Mouse (Mus musculus): ENCODE results near the gene Nosip. TPM values are rescaled to one million over a fixed set of nuclear protein-coding genes. Genes with fewer than 3 reads are reported as not detected.

The Nosip gene
- polyA plus RNA-seq, 1 experiment from 2014 or later, result 53.8 TPM

DNA sequence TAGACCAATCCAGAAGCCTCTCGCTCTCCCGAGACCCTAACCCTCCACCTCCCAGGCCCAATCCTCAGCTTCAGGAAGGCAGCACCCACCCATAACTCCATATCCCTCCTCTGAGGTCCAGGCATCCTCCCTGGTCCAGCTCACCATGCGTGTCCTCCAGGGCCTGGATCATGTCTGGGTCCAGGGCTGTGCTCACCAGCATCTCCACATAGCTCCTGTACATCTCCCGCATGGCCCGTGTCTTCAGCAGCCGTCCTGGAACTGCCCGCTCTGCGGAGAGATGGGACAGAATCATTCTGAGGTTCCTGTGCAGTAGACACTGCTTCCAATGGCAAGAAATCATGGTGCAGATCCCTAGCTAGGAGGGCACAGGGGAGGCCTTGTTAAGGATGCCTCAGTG lies 31.4 kb upstream of the Nosip start:
- H3K9me3 ChIP-seq (replicated peaks; ENCODE audit: control insufficient read depth, low read length), result no peaks in the 10 kb centered on the region
- no peak overlapping the region for H3K4me3 ChIP-seq (ENCODE audit: low read length)
- peaks cover 73% of the 10 kb centered on the region for H3K36me3 ChIP-seq (ENCODE audit: control insufficient read depth, insufficient read depth)
- no peaks in the 10 kb centered on the region for H3K27me3 ChIP-seq (ENCODE audit: control insufficient read depth, insufficient read depth, low read length)
- H3K4me2 ChIP-seq (ENCODE audit: low read depth, low read length), result no peak overlapping the region
- no peaks in the 10 kb centered on the region for H3K4me1 ChIP-seq (ENCODE audit: control insufficient read depth, insufficient read depth, low read length)
- WGBS, result 95% methylated on average over 8 of the region's 8 CpGs
- no peak overlapping the region for H3K9ac ChIP-seq (ENCODE audit: low read length)
- no peak overlapping the region for H3K27ac ChIP-seq (ENCODE audit: low read length)
- no peak for ATAC-seq (replicated peaks; ENCODE audit: extremely low read depth, insufficient read depth, low FRiP score)

GRCm38 (mm10) chr7:45033722-45034359 lies 28.4 kb upstream of the Nosip start:
- Histone ChIP-seq H3K9me3 (replicated peaks; ENCODE audit: control insufficient read depth, low read length) (no peaks in the 10 kb centered on the region), H3K27ac (ENCODE audit: low read length) (no peak overlapping the region), H3K9ac (ENCODE audit: low read length) (no peak overlapping the region), H3K27me3 (ENCODE audit: control insufficient read depth, insufficient read depth, low read length) (no peaks in the 10 kb centered on the region), H3K4me2 (ENCODE audit: low read depth, low read length) (no peak overlapping the region), H3K4me1 (ENCODE audit: control insufficient read depth, insufficient read depth, low read length) (no peaks in the 10 kb centered on the region), H3K4me3 (ENCODE audit: low read length) (no peak overlapping the region), H3K36me3 (ENCODE audit: control insufficient read depth, insufficient read depth) (peaks cover 68% of the 10 kb centered on the region)
- WGBS, result 91% methylated on average over 19 of the region's 19 CpGs
- ATAC-seq (replicated peaks; ENCODE audit: extremely low read depth, insufficient read depth, low FRiP score), result no peak

GRCm38 (mm10) chr7:45035631-45036030 lies 26.6 kb upstream of the Nosip start:
- Histone ChIP-seq H3K36me3 (ENCODE audit: control insufficient read depth, insufficient read depth) (peaks cover 70% of the 10 kb centered on the region), H3K27me3 (ENCODE audit: control insufficient read depth, insufficient read depth, low read length) (no peaks in the 10 kb centered on the region), H3K4me2 (ENCODE audit: low read depth, low read length) (no peak overlapping the region), H3K4me1 (ENCODE audit: control insufficient read depth, insufficient read depth, low read length) (no peaks in the 10 kb centered on the region), H3K9me3 (replicated peaks; ENCODE audit: control insufficient read depth, low read length) (no peaks in the 10 kb centered on the region), H3K27ac (ENCODE audit: low read length) (no peak overlapping the region), H3K4me3 (ENCODE audit: low read length) (no peak overlapping the region), H3K9ac (ENCODE audit: low read length) (no peak overlapping the region)
- 84% methylated on average over 3 of the region's 3 CpGs for WGBS
- no peak for ATAC-seq (replicated peaks; ENCODE audit: extremely low read depth, insufficient read depth, low FRiP score)

GRCm38 (mm10) chr7:45036702-45037101 lies 25.5 kb upstream of the Nosip start:
- 89% methylated on average over 11 of the region's 11 CpGs for WGBS
- H3K4me1 ChIP-seq (ENCODE audit: control insufficient read depth, insufficient read depth, low read length), result no peaks in the 10 kb centered on the region
- no peak for ATAC-seq (replicated peaks; ENCODE audit: extremely low read depth, insufficient read depth, low FRiP score)
- H3K27ac ChIP-seq (ENCODE audit: low read length), result no peak overlapping the region
- H3K9me3 ChIP-seq (replicated peaks; ENCODE audit: control insufficient read depth, low read length), result no peaks in the 10 kb centered on the region
- H3K9ac ChIP-seq (ENCODE audit: low read length), result no peak overlapping the region
- no peak overlapping the region for H3K4me3 ChIP-seq (ENCODE audit: low read length)
- H3K27me3 ChIP-seq (ENCODE audit: control insufficient read depth, insufficient read depth, low read length), result no peaks in the 10 kb centered on the region
- no peak overlapping the region for H3K4me2 ChIP-seq (ENCODE audit: low read depth, low read length)
- peaks cover 70% of the 10 kb centered on the region for H3K36me3 ChIP-seq (ENCODE audit: control insufficient read depth, insufficient read depth)

GRCm38 (mm10) chr7:45037720-45038361 lies 24.4 kb upstream of the Nosip start:
- 71% methylated on average over 7 of the region's 7 CpGs for WGBS
- Histone ChIP-seq H3K9ac (ENCODE audit: low read length) (no peak overlapping the region), H3K4me3 (ENCODE audit: low read length) (no peak overlapping the region), H3K36me3 (ENCODE audit: control insufficient read depth, insufficient read depth) (peaks cover 74% of the 10 kb centered on the region), H3K27ac (ENCODE audit: low read length) (no peak overlapping the region), H3K4me2 (ENCODE audit: low read depth, low read length) (no peak overlapping the region), H3K27me3 (ENCODE audit: control insufficient read depth, insufficient read depth, low read length) (no peaks in the 10 kb centered on the region), H3K9me3 (replicated peaks; ENCODE audit: control insufficient read depth, low read length) (no peaks in the 10 kb centered on the region), H3K4me1 (ENCODE audit: control insufficient read depth, insufficient read depth, low read length) (no peaks in the 10 kb centered on the region)
- 0 out of 2 replicates have a peak, but pooled peaks have one; percentile 38 for ATAC-seq (replicated peaks; ENCODE audit: extremely low read depth, insufficient read depth, low FRiP score)

- Histone ChIP-seq H3K36me3 (ENCODE audit: control insufficient read depth, insufficient read depth) (peaks cover 75% of the 10 kb centered on the region), H3K4me1 (ENCODE audit: control insufficient read depth, insufficient read depth, low read length) (no peaks in the 10 kb centered on the region), H3K9me3 (replicated peaks; ENCODE audit: control insufficient read depth, low read length) (no peaks in the 10 kb centered on the region), H3K4me3 (ENCODE audit: low read length) (no peak overlapping the region), H3K27me3 (ENCODE audit: control insufficient read depth, insufficient read depth, low read length) (no peaks in the 10 kb centered on the region), H3K4me2 (ENCODE audit: low read depth, low read length) (no peak overlapping the region), H3K27ac (ENCODE audit: low read length) (no peak overlapping the region), H3K9ac (ENCODE audit: low read length) (no peak overlapping the region)
- ATAC-seq (replicated peaks; ENCODE audit: extremely low read depth, insufficient read depth, low FRiP score), result no peak; the same call in 1 of the 2 replicates
- 94% methylated on average over 9 of the region's 9 CpGs for WGBS
Observed at GRCm38 (mm10) chr7:45038411-45038810, 23.8 kb upstream of the Nosip start.

DNA sequence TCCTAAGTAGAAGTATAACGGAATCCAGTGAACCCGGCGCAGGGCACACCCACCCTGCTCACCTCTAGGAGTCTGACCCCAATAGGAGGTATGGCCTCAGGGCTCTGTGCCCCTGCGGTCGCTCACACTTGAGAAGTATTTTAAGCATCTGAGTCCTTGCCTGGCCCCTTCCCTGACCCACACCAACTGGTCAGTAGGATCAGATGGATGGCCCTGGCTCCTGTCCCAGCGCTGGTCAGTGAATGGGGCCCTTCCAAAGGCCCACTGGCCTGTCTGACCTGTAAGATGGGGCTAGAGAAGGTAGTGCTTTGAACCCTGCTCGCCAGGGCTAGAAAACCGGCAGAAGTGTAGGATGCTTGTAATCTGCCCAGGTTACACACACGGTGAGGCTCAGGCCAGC lies 21.4 kb upstream of the Nosip start:
- Histone ChIP-seq H3K36me3 (ENCODE audit: control insufficient read depth, insufficient read depth) (peaks cover 75% of the 10 kb centered on the region), H3K4me3 (ENCODE audit: low read length) (no peak overlapping the region), H3K9me3 (replicated peaks; ENCODE audit: control insufficient read depth, low read length) (no peaks in the 10 kb centered on the region), H3K27me3 (ENCODE audit: control insufficient read depth, insufficient read depth, low read length) (no peaks in the 10 kb centered on the region), H3K27ac (ENCODE audit: low read length) (no peak overlapping the region), H3K9ac (ENCODE audit: low read length) (no peak overlapping the region), H3K4me1 (ENCODE audit: control insufficient read depth, insufficient read depth, low read length) (no peaks in the 10 kb centered on the region), H3K4me2 (ENCODE audit: low read depth, low read length) (no peak overlapping the region)
- 90% methylated on average over 9 of the region's 9 CpGs for WGBS
- ATAC-seq (replicated peaks; ENCODE audit: extremely low read depth, insufficient read depth, low FRiP score), result no peak

DNA sequence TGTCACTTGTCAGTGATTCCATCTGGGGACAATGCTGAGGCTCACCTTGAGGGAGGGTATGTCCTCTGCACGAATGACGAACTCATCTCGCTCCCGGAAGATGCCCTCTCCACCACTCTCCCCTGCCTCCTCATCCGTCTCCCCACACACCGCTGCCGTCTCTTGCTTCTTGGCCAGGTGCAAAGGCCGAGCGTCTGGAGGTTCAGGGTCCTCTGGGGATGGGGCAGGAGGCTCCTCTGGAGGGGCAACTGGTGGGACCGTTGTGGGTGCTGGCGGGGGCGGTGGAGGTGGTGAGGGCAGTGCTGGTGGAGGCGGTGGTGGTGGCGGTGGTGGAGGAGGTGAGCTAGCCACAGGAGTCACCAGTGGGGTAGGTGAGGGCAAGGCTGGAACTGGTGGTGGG lies 18.9 kb upstream of the Nosip start:
- Histone ChIP-seq H3K36me3 (ENCODE audit: control insufficient read depth, insufficient read depth) (peaks cover 86% of the 10 kb centered on the region), H3K4me3 (ENCODE audit: low read length) (no peak overlapping the region), H3K9me3 (replicated peaks; ENCODE audit: control insufficient read depth, low read length) (no peaks in the 10 kb centered on the region), H3K9ac (ENCODE audit: low read length) (no peak overlapping the region), H3K27ac (ENCODE audit: low read length) (no peak overlapping the region), H3K4me2 (ENCODE audit: low read depth, low read length) (no peak overlapping the region), H3K4me1 (ENCODE audit: control insufficient read depth, insufficient read depth, low read length) (no peaks in the 10 kb centered on the region), H3K27me3 (ENCODE audit: control insufficient read depth, insufficient read depth, low read length) (no peaks in the 10 kb centered on the region)
- ATAC-seq (replicated peaks; ENCODE audit: extremely low read depth, insufficient read depth, low FRiP score), result no peak
- WGBS, result 94% methylated on average over 14 of the region's 14 CpGs

DNA sequence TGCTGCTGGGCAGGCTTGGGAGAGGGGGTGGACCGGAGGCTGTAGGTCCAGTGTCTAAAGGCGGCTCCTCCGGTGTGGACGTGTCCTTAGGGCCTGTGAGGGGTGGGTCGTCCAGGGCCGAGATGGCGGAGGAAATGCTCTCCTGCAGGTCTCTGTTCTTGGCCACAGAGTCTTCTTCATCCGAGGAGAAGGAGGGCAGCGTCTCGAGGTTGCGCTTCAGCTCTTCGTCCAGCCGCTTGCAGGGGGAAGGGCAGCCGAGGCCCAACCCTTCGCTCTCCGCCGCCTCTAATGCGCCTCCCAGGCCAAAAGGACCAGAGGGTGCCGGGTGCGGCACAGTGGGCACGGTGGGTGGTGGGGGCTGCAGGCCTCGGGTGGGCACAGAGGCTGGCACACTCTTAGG lies 16.5 kb upstream of the Nosip start:
- H3K4me3 ChIP-seq (ENCODE audit: low read length), result no peak overlapping the region
- no peak for ATAC-seq (replicated peaks; ENCODE audit: extremely low read depth, insufficient read depth, low FRiP score)
- 92% methylated on average over 22 of the region's 22 CpGs for WGBS
- H3K36me3 ChIP-seq (ENCODE audit: control insufficient read depth, insufficient read depth), result peaks cover 90% of the 10 kb centered on the region
- H3K4me1 ChIP-seq (ENCODE audit: control insufficient read depth, insufficient read depth, low read length), result peaks cover 2% of the 10 kb centered on the region; the same call in 1 of the 2 replicates
- H3K4me2 ChIP-seq (ENCODE audit: low read depth, low read length), result no peak overlapping the region
- H3K27me3 ChIP-seq (ENCODE audit: control insufficient read depth, insufficient read depth, low read length), result no peaks in the 10 kb centered on the region
- no peaks in the 10 kb centered on the region for H3K9me3 ChIP-seq (replicated peaks; ENCODE audit: control insufficient read depth, low read length)
- H3K9ac ChIP-seq (ENCODE audit: low read length), result no peak overlapping the region
- H3K27ac ChIP-seq (ENCODE audit: low read length), result no peak overlapping the region

All from heart, embryonic 16.5 days (tissue).